Mouse (Mus musculus): Measurements from ENCODE around the gene Zfp26. TPM values are rescaled to one million over a fixed set of nuclear protein-coding genes. Genes with fewer than 3 reads are reported as not detected.

The Zfp26 gene
- polyA plus RNA-seq, 1 experiment from 2014 or later, result 17.8 TPM

DNA sequence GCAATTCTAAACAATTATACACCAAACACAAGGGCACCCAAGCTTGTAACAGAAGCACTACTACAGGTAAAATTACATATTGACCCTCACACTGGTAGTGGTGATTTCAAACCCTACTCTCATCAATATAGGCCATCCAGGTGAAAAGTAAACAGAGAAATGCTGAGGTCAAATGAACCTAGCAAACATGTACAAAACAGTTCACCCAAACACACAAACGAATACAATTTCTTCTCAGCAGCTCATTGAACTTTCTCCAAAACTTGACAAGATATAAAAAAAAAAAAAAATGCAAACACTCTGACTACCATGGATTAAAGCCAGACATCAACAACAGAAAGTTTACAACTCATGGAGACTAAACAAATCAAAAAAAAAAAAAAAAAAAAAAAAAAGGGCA, 8.5 kb downstream of the Zfp26 start:
- H3K27me3 ChIP-seq, result no peaks in the 10 kb centered on the region
- no peak overlapping the region for H3K27ac ChIP-seq
- no peak overlapping the region for H3K4me3 ChIP-seq (replicated peaks)
- H3K4me2 ChIP-seq, result no peak overlapping the region
- no peak for ATAC-seq (replicated peaks; ENCODE audit: low FRiP score)
- 97% methylated on average over 1 of the region's 1 CpGs for WGBS
- H3K4me1 ChIP-seq, result no peaks in the 10 kb centered on the region
- no peak overlapping the region for H3K9ac ChIP-seq
- no peaks in the 10 kb centered on the region for H3K9me3 ChIP-seq (replicated peaks)
- peaks cover 64% of the 10 kb centered on the region for H3K36me3 ChIP-seq

DNA sequence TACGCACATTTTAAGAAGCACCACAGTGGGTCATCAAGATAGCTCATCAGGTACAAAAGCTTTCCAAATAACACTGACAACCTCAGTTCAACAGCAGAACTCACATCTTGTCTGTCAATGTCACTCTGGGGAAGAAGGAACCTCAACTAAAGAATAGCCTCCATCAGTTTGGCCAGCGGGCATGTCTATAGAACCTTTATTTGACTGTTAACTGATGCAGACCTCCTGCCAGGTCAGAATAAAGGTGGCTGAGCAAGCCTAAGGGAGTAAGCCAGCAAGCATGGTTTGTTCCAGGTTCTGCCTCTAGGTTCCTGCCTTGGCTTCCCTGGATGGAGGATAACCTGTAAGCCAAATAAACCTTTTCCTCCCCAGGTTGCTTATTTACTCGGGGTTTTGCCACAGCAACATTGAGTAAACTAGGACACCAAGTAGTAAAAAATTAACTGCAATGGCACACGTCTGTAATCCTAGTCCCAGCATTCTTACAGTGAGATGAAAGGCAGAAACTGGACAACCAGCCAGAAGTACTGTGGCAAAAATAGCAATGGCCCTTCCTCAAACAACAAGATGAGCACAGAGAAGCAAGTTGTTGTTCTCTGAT, 16.7 kb downstream of the Zfp26 start:
- H3K27me3 ChIP-seq, result no peaks in the 10 kb centered on the region
- ATAC-seq (replicated peaks; ENCODE audit: low FRiP score), result no peak
- H3K9me3 ChIP-seq (replicated peaks), result peaks cover 4% of the 10 kb centered on the region; the same call in 1 of the 2 replicates
- H3K4me1 ChIP-seq, result no peaks in the 10 kb centered on the region
- H3K4me2 ChIP-seq, result no peak overlapping the region
- H3K36me3 ChIP-seq, result peaks cover 93% of the 10 kb centered on the region
- no peak overlapping the region for H3K4me3 ChIP-seq (replicated peaks)
- 90% methylated on average over 4 of the region's 4 CpGs for WGBS
- no peak overlapping the region for H3K27ac ChIP-seq
- H3K9ac ChIP-seq, result no peak overlapping the region

DNA sequence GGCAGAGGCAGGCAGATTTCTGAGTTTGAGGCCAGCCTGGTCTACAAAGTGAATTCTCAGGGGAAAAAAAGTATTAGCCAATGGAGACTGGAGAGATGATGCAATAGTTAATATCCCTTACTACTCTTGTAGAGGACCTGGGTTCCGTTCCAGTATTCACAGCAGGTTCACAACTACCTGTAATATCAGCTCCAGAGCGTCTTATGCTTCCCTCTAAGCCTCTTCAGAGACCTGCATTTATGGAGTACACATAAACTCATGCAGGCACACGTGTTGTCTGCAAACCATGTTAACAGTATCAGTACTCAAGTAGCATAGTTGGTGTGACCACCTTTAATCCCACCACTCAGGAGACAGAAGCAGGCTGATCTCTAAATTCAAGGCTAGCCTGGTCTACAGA, 30.0 kb downstream of the Zfp26 start:
- no peaks in the 10 kb centered on the region for H3K27me3 ChIP-seq
- 89% methylated on average over 3 of the region's 3 CpGs for WGBS
- no peak overlapping the region for H3K27ac ChIP-seq
- H3K4me3 ChIP-seq (replicated peaks), result no peak overlapping the region
- no peak overlapping the region for H3K4me2 ChIP-seq
- H3K36me3 ChIP-seq, result peaks cover 12% of the 10 kb centered on the region; the same call in 1 of the 2 replicates
- no peaks in the 10 kb centered on the region for H3K4me1 ChIP-seq
- ATAC-seq (replicated peaks; ENCODE audit: low FRiP score), result no peak
- no peak overlapping the region for H3K9ac ChIP-seq
- H3K9me3 ChIP-seq (replicated peaks), result no peaks in the 10 kb centered on the region

DNA sequence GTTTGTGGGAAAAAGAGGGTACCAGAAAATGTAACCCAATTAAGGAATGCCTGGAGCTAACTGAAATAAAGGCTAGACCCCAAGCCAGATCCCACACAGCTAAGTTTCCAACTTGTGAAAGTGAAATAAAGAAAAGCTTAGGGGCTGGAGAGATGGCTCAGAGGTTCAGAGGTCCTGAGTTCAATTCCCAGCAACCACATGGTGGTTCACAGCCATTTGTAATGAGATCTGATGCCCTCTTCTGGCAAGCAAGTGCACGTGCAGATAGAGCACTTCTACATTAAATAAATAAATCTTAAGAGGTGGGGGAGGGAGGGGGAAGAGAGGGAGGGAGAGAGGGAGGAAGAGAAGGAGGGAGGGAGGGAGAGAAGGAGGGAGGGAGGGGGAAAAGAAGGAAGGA, 48.5 kb downstream of the Zfp26 start:
- H3K4me3 ChIP-seq (replicated peaks), result no peak overlapping the region
- ATAC-seq (replicated peaks; ENCODE audit: low FRiP score), result no peak
- no peaks in the 10 kb centered on the region for H3K9me3 ChIP-seq (replicated peaks)
- no peak overlapping the region for H3K9ac ChIP-seq
- H3K27ac ChIP-seq, result no peak overlapping the region
- no peaks in the 10 kb centered on the region for H3K27me3 ChIP-seq
- WGBS, result 19% methylated on average over 1 of the region's 1 CpGs
- no peaks in the 10 kb centered on the region for H3K4me1 ChIP-seq
- H3K4me2 ChIP-seq, result no peak overlapping the region
- H3K36me3 ChIP-seq, result no peaks in the 10 kb centered on the region

DNA sequence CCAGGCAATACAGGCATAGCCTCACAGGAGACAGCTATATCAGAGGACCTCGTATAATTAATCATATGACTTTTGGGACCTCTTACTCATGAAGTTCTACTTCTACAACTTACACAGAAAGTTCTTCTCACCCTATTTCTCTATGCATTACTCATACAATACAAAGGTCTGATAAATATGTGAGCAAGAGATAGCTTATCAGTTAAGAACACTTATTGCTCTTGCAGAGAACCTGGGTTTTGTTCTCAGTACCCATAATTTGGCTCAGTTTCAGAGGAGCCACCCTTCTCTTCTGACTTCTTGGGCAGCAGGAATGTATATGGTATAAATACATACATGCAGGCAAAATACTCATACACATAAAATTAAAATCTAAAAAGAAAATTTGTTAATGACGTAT, 50.6 kb downstream of the Zfp26 start:
- no peaks in the 10 kb centered on the region for H3K4me1 ChIP-seq
- H3K36me3 ChIP-seq, result no peaks in the 10 kb centered on the region
- 87% methylated on average over 2 of the region's 2 CpGs for WGBS
- H3K27me3 ChIP-seq, result no peaks in the 10 kb centered on the region
- no peak overlapping the region for H3K4me2 ChIP-seq
- H3K9ac ChIP-seq, result no peak overlapping the region
- ATAC-seq (replicated peaks; ENCODE audit: low FRiP score), result no peak
- H3K9me3 ChIP-seq (replicated peaks), result no peaks in the 10 kb centered on the region
- no peak overlapping the region for H3K27ac ChIP-seq
- no peak overlapping the region for H3K4me3 ChIP-seq (replicated peaks)

DNA sequence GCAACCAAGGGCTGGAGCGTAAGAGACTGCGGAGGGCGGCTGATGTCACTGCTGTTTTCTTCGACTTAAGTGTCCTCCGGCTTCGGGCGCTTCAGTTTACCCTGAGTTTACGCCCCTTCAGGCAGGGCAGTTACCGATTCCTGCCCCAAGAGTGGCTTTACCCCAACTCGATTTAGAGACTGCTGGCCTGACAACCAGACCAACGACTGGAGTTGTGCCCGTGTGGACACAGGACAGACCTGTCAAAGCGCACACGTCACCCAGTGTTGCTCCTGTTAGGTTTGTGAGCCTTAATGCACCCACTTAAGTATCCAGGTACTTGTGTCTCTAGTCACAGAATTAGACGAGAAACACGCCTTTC, 74.6 kb downstream of the Zfp26 start:
- Histone ChIP-seq H3K27ac (peak overlapping the region; percentile 75), H3K27me3 (no peaks in the 10 kb centered on the region), H3K9ac (peak overlapping the region; percentile 63), H3K4me2 (peak overlapping the region; percentile 82), H3K9me3 (replicated peaks) (no peaks in the 10 kb centered on the region), H3K4me1 (peaks cover 15% of the 10 kb centered on the region), H3K4me3 (replicated peaks) (peak overlapping the region; percentile 66), H3K36me3 (no peaks in the 10 kb centered on the region)
- WGBS, result 16% methylated on average over 16 of the region's 16 CpGs
- ATAC-seq (replicated peaks; ENCODE audit: low FRiP score), result peak; percentile 75

DNA sequence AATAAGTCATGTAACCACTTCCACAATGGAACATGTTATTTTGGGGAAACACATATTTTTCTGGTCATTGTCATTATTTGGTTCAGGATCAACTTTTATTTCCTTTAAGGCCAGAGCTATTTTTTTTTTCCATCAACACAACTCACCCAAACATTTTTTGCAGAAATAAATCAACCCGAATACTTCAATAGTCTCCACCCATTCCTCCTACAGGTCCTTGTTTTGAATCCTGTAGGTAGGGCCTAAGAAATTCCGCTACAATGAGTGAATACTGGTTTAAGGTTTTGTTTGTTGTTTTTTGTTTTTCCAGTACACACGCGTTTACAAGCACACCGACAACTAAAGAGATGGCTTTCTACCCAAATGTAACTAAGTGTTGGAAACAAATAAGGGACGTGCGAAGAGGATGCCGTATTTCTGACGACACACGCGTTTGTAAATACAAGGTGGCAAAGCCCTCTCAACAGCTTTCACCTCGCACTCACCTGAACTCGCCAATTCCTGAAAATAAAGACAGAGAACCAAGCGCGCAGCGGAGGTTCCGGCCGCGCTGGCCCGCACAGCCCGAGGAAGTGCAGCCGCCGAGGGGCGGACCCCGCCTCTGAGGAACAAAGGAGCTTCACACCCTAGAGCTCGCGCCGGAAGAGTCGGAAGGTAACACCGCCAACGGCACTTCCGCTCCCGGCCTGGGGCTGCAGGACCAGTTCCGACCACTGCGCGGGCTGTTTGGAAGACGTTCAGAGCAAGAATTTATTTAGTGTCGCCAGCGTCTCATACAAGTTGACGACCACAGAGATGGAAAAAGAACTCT, 75.2 kb downstream of the Zfp26 start, which contains the start of gene Zfp560:
Zfp560 (minus strand) TSS at position 646 of the 811 bp plus-strand sequence.
- Histone ChIP-seq H3K4me2 (peak within 1 kb of the TSS; percentile 82), H3K4me3 (replicated peaks) (peak within 1 kb of the TSS; percentile 66), H3K27ac (peak within 1 kb of the TSS; percentile 75), H3K27me3 (no peaks in the 10 kb centered on the region), H3K9ac (peak within 1 kb of the TSS; percentile 63), H3K4me1 (peaks cover 15% of the 10 kb centered on the region), H3K9me3 (replicated peaks) (no peaks in the 10 kb centered on the region), H3K36me3 (no peaks in the 10 kb centered on the region)
- peak; percentile 100 for ATAC-seq (replicated peaks; ENCODE audit: low FRiP score)
- WGBS, result 3% methylated on average over 40 of the region's 40 CpGs

DNA sequence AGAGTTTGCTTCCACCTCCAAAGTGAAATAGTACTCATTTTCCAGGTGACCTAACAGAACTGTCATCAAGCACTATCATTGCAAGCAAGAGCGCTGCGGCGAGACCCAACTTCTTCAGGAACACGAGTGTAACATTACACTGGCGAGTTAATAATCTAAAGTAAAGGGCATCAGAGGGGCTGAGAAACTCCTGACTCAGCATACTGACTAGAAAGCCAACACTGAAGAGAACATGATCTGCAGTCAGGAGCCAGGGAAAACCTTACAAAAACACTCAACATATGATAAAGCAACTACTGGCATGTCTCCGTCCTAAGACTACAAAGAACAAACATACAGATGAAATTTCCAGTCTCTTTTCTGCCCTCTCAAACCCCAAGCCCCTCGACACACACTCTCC, 76.3 kb downstream of the Zfp26 start:
- Histone ChIP-seq H3K9ac (no peak overlapping the region), H3K36me3 (no peaks in the 10 kb centered on the region), H3K9me3 (replicated peaks) (no peaks in the 10 kb centered on the region), H3K4me3 (replicated peaks) (peak overlapping the region; percentile 66), H3K4me2 (peak overlapping the region; percentile 82), H3K27ac (no peak overlapping the region), H3K4me1 (peaks cover 15% of the 10 kb centered on the region), H3K27me3 (no peaks in the 10 kb centered on the region)
- ATAC-seq (replicated peaks; ENCODE audit: low FRiP score), result no peak
- 68% methylated on average over 7 of the region's 7 CpGs for WGBS

Other genes with a start within 250 kb of the Zfp26 start
- not detected in 2 replicates for gene Olfr871, start 248.0 kb downstream of the Zfp26 start, polyA plus RNA-seq (2015; fragmentation: Nextera tagmentation; extraction: Ambion mirVana)
- gene Olfr872, start 223.0 kb downstream of the Zfp26 start, polyA plus RNA-seq (2015; fragmentation: Nextera tagmentation; extraction: Ambion mirVana), result not detected in 2 replicates
- not detected in 2 replicates for gene Olfr39, start 177.8 kb downstream of the Zfp26 start, polyA plus RNA-seq (2015; fragmentation: Nextera tagmentation; extraction: Ambion mirVana)
- gene Olfr873, start 161.6 kb downstream of the Zfp26 start, polyA plus RNA-seq (2015; fragmentation: Nextera tagmentation; extraction: Ambion mirVana), result not detected in 2 replicates
- gene Olfr18, start 124.1 kb downstream of the Zfp26 start, polyA plus RNA-seq (2015; fragmentation: Nextera tagmentation; extraction: Ambion mirVana), result not detected in 2 replicates
- gene Zfp560, start 75.0 kb downstream of the Zfp26 start, polyA plus RNA-seq (2015; fragmentation: Nextera tagmentation; extraction: Ambion mirVana), result 32.9 and 35.6 TPM in 2 replicates
- 20.0 and 20.3 TPM in 2 replicates for gene Zfp426, start 32.6 kb upstream of the Zfp26 start, polyA plus RNA-seq (2015; fragmentation: Nextera tagmentation; extraction: Ambion mirVana)
- gene Zfp266, start 61.3 kb upstream of the Zfp26 start, polyA plus RNA-seq (2015; fragmentation: Nextera tagmentation; extraction: Ambion mirVana), result 102 and 107 TPM in 2 replicates
- gene Zfp846, start 121.1 kb upstream of the Zfp26 start, polyA plus RNA-seq (2015; fragmentation: Nextera tagmentation; extraction: Ambion mirVana), result 15.7 and 16.4 TPM in 2 replicates
- gene Ubl5, start 182.7 kb upstream of the Zfp26 start, polyA plus RNA-seq (2015; fragmentation: Nextera tagmentation; extraction: Ambion mirVana), result 385 and 422 TPM in 2 replicates
- gene Fbxl12, start 184.6 kb upstream of the Zfp26 start, polyA plus RNA-seq (2015; fragmentation: Nextera tagmentation; extraction: Ambion mirVana), result 21.1 and 22.2 TPM in 2 replicates
- 55.3 and 55.4 TPM in 2 replicates for gene Pin1, start 191.9 kb upstream of the Zfp26 start, polyA plus RNA-seq (2015; fragmentation: Nextera tagmentation; extraction: Ambion mirVana)